Mouse (Mus musculus) liver, embryonic 13.5 days (tissue): ENCODE measurements at regions not wholly inside any gene's neighbourhood (a gene's known extent, or its start where the extent isn't known, plus 50 kb on each side); places are given as distances from the start of the nearest gene placed in this dataset.
A peak's percentile ranks its signal among the peaks of the same experiment; 100 is the strongest.

Source experiments
- ATAC-seq: fragments of 200-750 bp; cut with Nextera tagmentation; 2 replicates; pipeline ENCODE4 v1.8.0; 2017; ENCODE audit warnings: low read depth, mild to moderate bottlenecking, moderate number of reproducible peaks, moderate library complexity
- DNase-seq: peaks from one replicate; pipeline ENCODE4 v3.0.0; 2022
- H3K27ac ChIP-seq: fragments of 300-500 bp; sonication (generic); 2 replicates; pipeline ENCODE4 v1.5.1; 2015; ENCODE audit warnings: moderate library complexity, mild to moderate bottlenecking, inconsistent platforms
- H3K27me3 ChIP-seq: fragments of 300-500 bp; sonication (generic); 2 replicates; pipeline ENCODE4 v1.6.1; 2015; ENCODE audit warnings: mild to moderate bottlenecking, inconsistent platforms
- H3K36me3 ChIP-seq: fragments of 300-500 bp; sonication (generic); 2 replicates; pipeline ENCODE4 v1.6.1; 2015; ENCODE audit warnings: mild to moderate bottlenecking, inconsistent platforms
- H3K4me1 ChIP-seq: fragments of 300-500 bp; sonication (generic); replicated peaks from 2 replicates; pipeline ENCODE4 v1.6.1; 2015; ENCODE audit warnings: inconsistent platforms
- H3K4me2 ChIP-seq: fragments of 300-500 bp; sonication (generic); 2 replicates; pipeline ENCODE4 v1.6.1; 2015; ENCODE audit warnings: inconsistent platforms, mild to moderate bottlenecking, moderate library complexity
- H3K4me3 ChIP-seq: fragments of 300-500 bp; sonication (generic); replicated peaks from 2 replicates; pipeline ENCODE4 v1.5.1; 2015; ENCODE audit warnings: mild to moderate bottlenecking, inconsistent platforms
- H3K9ac ChIP-seq: fragments of 300-500 bp; sonication (generic); 2 replicates; pipeline ENCODE4 v1.6.1; 2015; ENCODE audit warnings: mild to moderate bottlenecking, inconsistent platforms
- H3K9me3 ChIP-seq: fragments of 300-500 bp; sonication (generic); replicated peaks from 2 replicates; pipeline ENCODE4 v1.6.1; 2016; ENCODE audit warnings: inconsistent platforms
- whole genome bisulfite sequencing: fragments of 180-500 bp; shearing (Covaris S2); methylation state at CpG from one replicate; pipeline ENCODE4 v1.1.7; 2015; ENCODE audit not compliant: insufficient replicate concordance; 5-methylcytosine and 5-hydroxymethylcytosine counted together

DNA sequence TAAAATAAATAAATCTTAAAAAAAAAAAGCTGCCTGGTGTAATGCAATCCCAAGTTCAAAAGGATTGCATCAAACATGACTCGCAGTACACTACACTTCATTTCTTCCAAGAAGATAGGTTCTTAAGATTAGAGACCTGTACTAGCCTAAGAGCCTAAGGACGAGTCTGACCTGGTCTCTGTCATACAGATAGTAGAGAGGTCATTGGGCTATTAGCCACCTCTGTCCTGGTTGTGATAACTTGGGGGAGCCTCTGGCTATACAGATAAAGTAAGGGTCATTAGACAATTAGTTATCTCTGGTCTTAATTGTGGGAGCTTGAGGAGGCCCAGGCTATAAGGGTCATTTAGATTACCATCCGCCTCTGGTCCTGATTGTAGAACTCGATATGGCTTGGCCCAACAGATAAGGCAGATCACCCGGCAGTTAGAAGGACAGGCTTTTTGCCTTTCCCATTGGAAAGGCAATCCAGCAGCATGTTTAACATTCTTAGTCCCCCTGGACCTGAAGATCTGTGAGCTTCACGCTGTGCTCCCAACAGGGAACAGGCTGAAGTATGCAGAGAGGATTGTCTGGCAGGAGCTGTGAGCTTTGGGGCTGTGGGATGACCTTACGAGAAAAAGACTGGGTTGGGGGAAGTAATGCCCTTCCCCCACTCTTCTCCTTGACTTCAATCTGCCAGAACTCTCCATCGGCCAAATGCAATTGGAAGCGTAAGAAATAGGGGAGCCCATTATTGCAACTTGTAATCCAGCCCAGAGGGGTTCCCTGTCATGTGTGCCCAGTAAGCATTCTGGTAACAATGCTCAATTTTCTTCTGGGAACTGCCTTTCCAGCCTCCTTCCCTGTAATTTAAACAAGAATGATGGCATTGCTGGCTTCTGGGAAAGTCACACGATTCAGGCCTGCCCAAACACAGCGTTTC is 199.0 kb upstream of the Jmjd1c start:
- Histone ChIP-seq H3K9ac (no peak overlapping the region), H3K36me3 (no peaks in the 10 kb centered on the region), H3K27me3 (no peaks in the 10 kb centered on the region), H3K4me3 (no peak overlapping the region), H3K9me3 (no peaks in the 10 kb centered on the region), H3K27ac (no peak overlapping the region), H3K4me2 (no peak overlapping the region), H3K4me1 (peaks cover 11% of the 10 kb centered on the region)
- 39% methylated on average over 11 of the region's 11 CpGs for WGBS
- DNase-seq (no peak), ATAC-seq (no peak)

GRCm38 (mm10) chr10:66899724-66900123 is 196.2 kb upstream of the Jmjd1c start:
- no peaks in the 10 kb centered on the region for H3K36me3 ChIP-seq
- H3K27me3 ChIP-seq = no peaks in the 10 kb centered on the region
- no peak overlapping the region for H3K4me3 ChIP-seq
- 72% methylated on average over 5 of the region's 5 CpGs for WGBS
- peaks cover 19% of the 10 kb centered on the region for H3K4me1 ChIP-seq
- no peak for DNase-seq
- ATAC-seq = no peak
- no peak overlapping the region for H3K9ac ChIP-seq
- no peak overlapping the region for H3K27ac ChIP-seq
- H3K9me3 ChIP-seq = no peaks in the 10 kb centered on the region
- H3K4me2 ChIP-seq = no peak overlapping the region

DNA sequence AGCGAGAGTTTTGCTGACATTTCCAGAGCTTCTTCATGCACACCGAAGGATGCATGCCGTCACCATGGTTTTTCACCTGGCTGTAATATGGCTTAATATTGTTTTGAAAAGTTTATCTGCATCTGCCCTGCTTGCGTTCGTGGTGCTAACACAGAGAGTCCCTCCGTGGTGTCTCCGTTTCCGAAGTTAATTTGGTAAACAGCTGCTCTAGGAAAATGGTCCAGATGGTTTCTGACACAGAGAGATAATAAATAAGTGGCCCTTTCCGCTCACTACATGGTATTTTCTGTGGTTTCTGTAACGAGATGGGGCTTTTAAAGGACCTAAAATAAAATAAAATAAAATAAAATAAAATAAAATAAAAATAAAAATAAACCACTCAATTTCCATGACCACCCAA is 195.1 kb upstream of the Jmjd1c start:
- H3K4me1 ChIP-seq = peaks cover 19% of the 10 kb centered on the region
- no peak overlapping the region for H3K9ac ChIP-seq
- H3K4me3 ChIP-seq = no peak overlapping the region
- H3K9me3 ChIP-seq = no peaks in the 10 kb centered on the region
- no peaks in the 10 kb centered on the region for H3K36me3 ChIP-seq
- no peaks in the 10 kb centered on the region for H3K27me3 ChIP-seq
- no peak for ATAC-seq
- H3K4me2 ChIP-seq = no peak overlapping the region
- H3K27ac ChIP-seq = no peak overlapping the region
- DNase-seq = no peak
- WGBS = 31% methylated on average over 10 of the region's 10 CpGs

DNA sequence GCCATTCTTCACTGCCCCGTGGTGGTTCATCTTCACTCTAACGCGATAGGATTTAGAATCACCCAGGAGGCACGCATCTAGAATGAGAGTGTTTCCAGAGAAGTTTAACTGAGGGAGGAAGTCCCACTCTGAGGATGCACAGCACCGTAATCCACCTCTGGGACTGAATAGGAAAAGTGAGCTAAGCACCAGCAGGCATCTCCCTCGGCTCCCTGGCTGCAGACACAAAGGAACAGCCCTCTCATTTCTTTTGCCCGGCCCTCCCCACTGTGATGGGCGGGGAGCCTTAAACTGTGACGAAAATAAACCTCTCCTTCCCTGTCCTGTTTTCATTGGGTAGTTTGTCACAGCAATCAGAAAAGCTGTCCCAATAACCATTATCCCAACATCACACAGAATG is 194.1 kb upstream of the Jmjd1c start:
- H3K27ac ChIP-seq = no peak overlapping the region
- DNase-seq (no peak), ATAC-seq (no peak)
- no peak overlapping the region for H3K4me3 ChIP-seq
- no peaks in the 10 kb centered on the region for H3K27me3 ChIP-seq
- peak overlapping the region; percentile 43 for H3K4me2 ChIP-seq
- H3K4me1 ChIP-seq = peaks cover 19% of the 10 kb centered on the region
- no peaks in the 10 kb centered on the region for H3K9me3 ChIP-seq
- no peaks in the 10 kb centered on the region for H3K36me3 ChIP-seq
- no peak overlapping the region for H3K9ac ChIP-seq
- 8% methylated on average over 9 of the region's 9 CpGs for WGBS

DNA sequence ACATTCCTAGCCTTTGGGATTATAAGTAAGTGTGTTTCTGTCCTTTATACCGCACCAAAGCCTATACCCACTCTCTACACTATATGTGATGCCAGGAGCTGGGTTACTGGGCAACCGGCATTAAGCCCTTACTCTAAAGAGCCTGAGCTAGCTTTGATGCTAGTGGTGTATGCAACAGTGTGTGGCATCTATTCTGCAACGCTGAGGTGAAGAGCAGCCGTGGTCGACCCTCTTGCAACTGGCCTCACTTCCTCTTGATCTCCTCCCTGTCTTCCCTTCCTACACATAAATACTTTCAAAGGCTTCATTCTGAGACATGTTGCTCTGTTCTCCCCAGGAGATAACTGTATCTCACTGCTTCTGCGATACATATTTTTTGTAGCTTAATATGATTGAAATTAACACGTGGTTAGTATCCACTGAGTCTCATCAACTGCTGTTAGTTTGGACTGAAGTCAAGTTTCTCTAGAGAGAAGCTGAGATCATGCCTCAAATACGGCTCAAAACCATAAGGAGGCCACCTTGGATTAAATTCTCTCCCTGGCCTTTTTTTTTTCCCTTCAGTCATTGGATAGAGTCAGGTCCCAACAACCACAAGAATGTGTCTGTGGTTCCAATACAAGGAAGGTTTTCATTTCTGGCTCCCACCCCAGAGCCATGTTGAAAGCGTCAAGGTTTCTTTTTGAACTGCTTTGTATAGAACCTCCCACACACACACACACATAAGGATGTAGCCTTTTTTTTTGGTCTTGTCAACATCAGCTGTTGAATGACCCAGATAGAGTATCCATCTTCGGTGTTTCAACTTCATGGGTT is 191.2 kb upstream of the Jmjd1c start:
- Histone ChIP-seq H3K9ac (no peak overlapping the region), H3K27ac (no peak overlapping the region), H3K36me3 (no peaks in the 10 kb centered on the region), H3K4me2 (no peak overlapping the region), H3K4me1 (peaks cover 30% of the 10 kb centered on the region), H3K4me3 (no peak overlapping the region), H3K9me3 (no peaks in the 10 kb centered on the region), H3K27me3 (no peaks in the 10 kb centered on the region)
- ATAC-seq (no peak), DNase-seq (no peak)
- WGBS = 55% methylated on average over 10 of the region's 10 CpGs

GRCm38 (mm10) chr10:66907842-66908241 is 188.1 kb upstream of the Jmjd1c start:
- Histone ChIP-seq H3K36me3 (no peaks in the 10 kb centered on the region), H3K9ac (no peak overlapping the region), H3K4me3 (no peak overlapping the region), H3K9me3 (no peaks in the 10 kb centered on the region), H3K4me2 (no peak overlapping the region), H3K27ac (no peak overlapping the region), H3K27me3 (no peaks in the 10 kb centered on the region), H3K4me1 (peaks cover 31% of the 10 kb centered on the region)
- peak; percentile 78 for ATAC-seq
- peak; percentile 37 for DNase-seq
- WGBS = 12% methylated on average over 4 of the region's 4 CpGs

- Histone ChIP-seq H3K4me3 (no peak overlapping the region), H3K27me3 (0 out of 2 replicates have a peak, but pooled peaks cover 7% of the 10 kb centered on the region), H3K27ac (no peak overlapping the region), H3K4me2 (no peak overlapping the region), H3K36me3 (no peaks in the 10 kb centered on the region), H3K9ac (no peak overlapping the region), H3K4me1 (peaks cover 43% of the 10 kb centered on the region), H3K9me3 (no peaks in the 10 kb centered on the region)
- DNase-seq (no peak), ATAC-seq (no peak)
- WGBS = 14% methylated on average over 12 of the region's 12 CpGs
Observed at GRCm38 (mm10) chr10:66909204-66909889, 186.6 kb upstream of the Jmjd1c start.

GRCm38 (mm10) chr10:66909905-66910681 is 185.8 kb upstream of the Jmjd1c start:
- 0 out of 2 replicates have a peak overlapping the region, but pooled peaks have one; percentile 4 for H3K4me2 ChIP-seq
- H3K4me3 ChIP-seq = no peak overlapping the region
- no peaks in the 10 kb centered on the region for H3K36me3 ChIP-seq
- peak overlapping the region; percentile 18; the same call in 1 of the 2 replicates for H3K27ac ChIP-seq
- DNase-seq = no peak
- H3K9me3 ChIP-seq = no peaks in the 10 kb centered on the region
- ATAC-seq = 0 out of 2 replicates have a peak, but pooled peaks have one; percentile 29
- peaks cover 46% of the 10 kb centered on the region for H3K4me1 ChIP-seq
- H3K27me3 ChIP-seq = 0 out of 2 replicates have a peak, but pooled peaks cover 7% of the 10 kb centered on the region
- WGBS = 59% methylated on average over 17 of the region's 17 CpGs
- no peak overlapping the region for H3K9ac ChIP-seq

DNA sequence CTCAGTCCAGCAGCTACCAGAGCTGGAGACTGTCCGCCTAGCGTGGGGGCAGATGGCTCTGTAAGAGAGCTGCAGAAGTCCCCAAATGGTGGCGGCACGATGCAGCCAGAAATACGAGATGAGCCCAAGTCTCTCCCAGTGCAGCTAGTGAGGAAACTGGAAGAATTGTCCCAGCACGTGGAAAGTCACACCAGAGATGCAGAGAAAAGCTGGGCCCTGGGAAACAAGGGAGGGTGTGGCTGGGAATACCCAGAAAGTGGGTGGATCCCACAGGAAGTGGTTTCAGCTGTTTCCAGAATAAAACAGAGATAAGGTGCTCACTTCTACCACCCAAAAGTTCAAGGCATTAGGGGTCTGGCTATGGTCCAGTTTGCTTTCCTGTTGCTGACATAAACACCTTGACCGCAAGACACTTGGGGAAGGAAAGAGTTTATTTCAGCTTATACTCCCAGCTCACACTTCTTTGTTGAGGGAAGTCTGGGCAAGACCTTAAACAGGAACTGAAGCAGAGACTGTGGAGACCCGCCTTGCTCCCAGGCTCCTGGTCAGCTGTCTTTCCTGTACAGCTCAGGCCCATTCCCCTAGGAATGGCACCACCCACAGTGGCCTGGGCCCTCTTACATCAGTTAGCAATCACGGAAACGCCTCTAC is 184.5 kb upstream of the Jmjd1c start:
- Histone ChIP-seq H3K9ac (no peak overlapping the region; the same call in 1 of the 2 replicates), H3K4me2 (peak overlapping the region; percentile 28; the same call in 1 of the 2 replicates), H3K27me3 (0 out of 2 replicates have a peak, but pooled peaks cover 7% of the 10 kb centered on the region), H3K4me3 (no peak overlapping the region), H3K36me3 (no peaks in the 10 kb centered on the region), H3K27ac (peak overlapping the region; percentile 29; the same call in 1 of the 2 replicates), H3K4me1 (peaks cover 46% of the 10 kb centered on the region), H3K9me3 (no peaks in the 10 kb centered on the region)
- 16% methylated on average over 10 of the region's 10 CpGs for WGBS
- ATAC-seq = 0 out of 2 replicates have a peak, but pooled peaks have one; percentile 27
- DNase-seq = no peak

DNA sequence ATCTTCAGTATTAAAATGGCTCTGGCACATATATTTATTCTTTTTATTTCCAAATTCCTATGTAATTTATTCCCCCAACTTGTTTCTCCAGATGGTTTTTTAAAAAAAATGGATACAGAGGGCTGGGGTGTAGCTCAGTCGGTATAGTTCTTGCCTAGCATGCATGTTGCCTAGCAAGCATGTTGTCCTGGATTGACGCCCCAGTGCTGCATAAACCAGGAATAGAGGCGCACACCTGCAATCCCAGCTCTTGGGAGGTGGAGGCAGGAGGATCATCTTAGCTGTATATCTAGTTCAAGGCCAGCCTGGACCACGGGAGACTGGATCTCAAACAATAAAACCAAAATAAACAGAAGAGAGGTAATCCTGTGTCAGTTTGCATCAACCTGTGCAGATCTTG is 183.5 kb upstream of the Jmjd1c start:
- no peak overlapping the region for H3K4me3 ChIP-seq
- H3K27me3 ChIP-seq = 0 out of 2 replicates have a peak, but pooled peaks cover 7% of the 10 kb centered on the region
- H3K4me2 ChIP-seq = no peak overlapping the region
- H3K36me3 ChIP-seq = no peaks in the 10 kb centered on the region
- H3K9ac ChIP-seq = no peak overlapping the region
- WGBS = 68% methylated on average over 4 of the region's 4 CpGs
- no peaks in the 10 kb centered on the region for H3K9me3 ChIP-seq
- no peak for DNase-seq
- no peak for ATAC-seq
- H3K4me1 ChIP-seq = peaks cover 46% of the 10 kb centered on the region
- no peak overlapping the region for H3K27ac ChIP-seq
